Mouse (Mus musculus) hematopoietic stem cell, adult 5-6 weeks (primary cell): ENCODE measurements around the gene Ulbp1. TPM values are rescaled to one million over a fixed set of nuclear protein-coding genes. Genes with fewer than 3 reads are reported as not detected.

ENCODE experiments used
- total RNA-seq: library from RNA; stranded (forward); fragments of 172-1452, 232-1000 nt; gene quantifications from 2 replicates; pipeline ENCODE4 v1.2.3, GENCODE M21; 2017

Ulbp1 gene
- total RNA-seq, 1 experiment from 2014 or later, result 30.7 TPM

Other genes starting within 250 kb of the Ulbp1 start
- gene Lrp11, start 116.2 kb upstream of the Ulbp1 start, total RNA-seq, result 1.2 and 1.3 TPM in 2 replicates
- 25.8 and 26.9 TPM in 2 replicates for gene Nup43, start 193.9 kb upstream of the Ulbp1 start, total RNA-seq
- 75.1 and 90.9 TPM in 2 replicates for gene Pcmt1, start 207.5 kb upstream of the Ulbp1 start, total RNA-seq
- gene Lats1, start 207.6 kb upstream of the Ulbp1 start, total RNA-seq, result 26.0 and 28.7 TPM in 2 replicates